Mouse (Mus musculus) liver, embryonic 16.5 days (tissue): ENCODE results near the gene Trio. TPM values are rescaled to one million over a fixed set of nuclear protein-coding genes. Genes with fewer than 3 reads are reported as not detected.

Experiments used
- ATAC-seq: fragments of 200-750 bp; cut with Nextera tagmentation; 2 replicates; pipeline ENCODE4 v1.8.0; 2017; ENCODE audit warnings: low read depth, mild to moderate bottlenecking, moderate number of reproducible peaks, moderate library complexity
- H3K27ac ChIP-seq: fragments of 300-500 bp; sonication (generic); 2 replicates; pipeline ENCODE4 v1.5.1; 2014; ENCODE audit warnings: mild to moderate bottlenecking, low read length
- H3K27me3 ChIP-seq: fragments of 300-500 bp; sonication (generic); 2 replicates; pipeline ENCODE4 v1.6.1; 2014; ENCODE audit warnings: low read depth, low read length, mixed read lengths; ENCODE audit not compliant: control insufficient read depth, insufficient read depth
- H3K36me3 ChIP-seq: fragments of 300-500 bp; sonication (generic); 2 replicates; pipeline ENCODE4 v1.6.1; 2014; ENCODE audit warnings: mild to moderate bottlenecking; ENCODE audit not compliant: control insufficient read depth, insufficient read depth
- H3K4me1 ChIP-seq: fragments of 300-500 bp; sonication (generic); 2 replicates; pipeline ENCODE4 v1.6.1; 2014; ENCODE audit warnings: low read depth, low read length, mixed read lengths; ENCODE audit not compliant: control insufficient read depth
- H3K4me2 ChIP-seq: fragments of 300-500 bp; sonication (generic); 2 replicates; pipeline ENCODE4 v1.6.1; 2014; ENCODE audit warnings: low read depth, low read length, mixed read lengths
- H3K4me3 ChIP-seq: fragments of 300-500 bp; sonication (generic); 2 replicates; pipeline ENCODE4 v1.5.1; 2014; ENCODE audit warnings: low read depth, mild to moderate bottlenecking, low read length
- H3K9ac ChIP-seq: fragments of 300-500 bp; sonication (generic); 2 replicates; pipeline ENCODE4 v1.6.1; 2014; ENCODE audit warnings: low read depth, low read length
- H3K9me3 ChIP-seq: fragments of 300-500 bp; sonication (generic); replicated peaks from 2 replicates; pipeline ENCODE4 v1.6.1; 2016; ENCODE audit warnings: low read length; ENCODE audit not compliant: control insufficient read depth
- WGBS: fragments of 180-500 bp; shearing (Covaris S2); extraction: QIAGEN DNeasy Blood & Tissue Kit; methylation state at CpG from one replicate; pipeline ENCODE4 v1.1.7; 2014; ENCODE audit not compliant: insufficient replicate concordance; 5-methylcytosine and 5-hydroxymethylcytosine counted together
- polyA plus RNA-seq: library from polyadenylated mRNA; unstranded; fragments of >200 nt; fragmentation: Nextera tagmentation; extraction: Ambion mirVana; gene quantifications from 2 replicates; pipeline ENCODE4 v1.2.1, GENCODE M21; 2015

Gene Trio
- polyA plus RNA-seq, 1 experiment from 2014 or later: 3.2 TPM

- Histone ChIP-seq H3K36me3 (no peaks in the 10 kb centered on the region), H3K27ac (no peak overlapping the region)
- 69% methylated on average over 5 of the region's 5 CpGs for WGBS
Observed at GRCm38 (mm10) chr15:27791141-27791540, 234.5 kb downstream of the Trio start.

GRCm38 (mm10) chr15:27790699-27791098 lies 234.9 kb downstream of the Trio start:
- Histone ChIP-seq H3K36me3 (no peaks in the 10 kb centered on the region), H3K4me2 (no peak overlapping the region), H3K27me3 (no peaks in the 10 kb centered on the region), H3K4me3 (no peak overlapping the region), H3K9ac (no peak overlapping the region), H3K4me1 (no peaks in the 10 kb centered on the region; the same call in 1 of the 2 replicates), H3K27ac (no peak overlapping the region), H3K9me3 (no peaks in the 10 kb centered on the region)
- ATAC-seq: no peak
- 69% methylated on average over 6 of the region's 6 CpGs for WGBS

More at GRCm38 (mm10) chr15:27791141-27791540, 234.5 kb downstream of the Trio start:
- ATAC-seq: no peak
- Histone ChIP-seq H3K4me2 (no peak overlapping the region), H3K4me1 (peaks cover 4% of the 10 kb centered on the region), H3K9me3 (no peaks in the 10 kb centered on the region), H3K4me3 (no peak overlapping the region), H3K27me3 (no peaks in the 10 kb centered on the region), H3K9ac (no peak overlapping the region)

GRCm38 (mm10) chr15:27789325-27789724 lies 236.3 kb downstream of the Trio start:
- Histone ChIP-seq H3K4me3 (no peak overlapping the region), H3K4me2 (no peak overlapping the region), H3K36me3 (no peaks in the 10 kb centered on the region), H3K4me1 (no peaks in the 10 kb centered on the region; the same call in 1 of the 2 replicates), H3K9me3 (no peaks in the 10 kb centered on the region), H3K27ac (no peak overlapping the region), H3K9ac (no peak overlapping the region), H3K27me3 (no peaks in the 10 kb centered on the region)
- no peak for ATAC-seq
- WGBS: 61% methylated on average over 3 of the region's 3 CpGs

- ATAC-seq: no peak
- H3K36me3 ChIP-seq: no peaks in the 10 kb centered on the region
- H3K4me1 ChIP-seq: no peaks in the 10 kb centered on the region; the same call in 1 of the 2 replicates
- no peak overlapping the region for H3K27ac ChIP-seq
- peak overlapping the region; percentile 16; the same call in 1 of the 2 replicates for H3K4me3 ChIP-seq
- H3K9ac ChIP-seq: no peak overlapping the region
- no peak overlapping the region for H3K4me2 ChIP-seq
- H3K27me3 ChIP-seq: no peaks in the 10 kb centered on the region
- no peaks in the 10 kb centered on the region for H3K9me3 ChIP-seq
- 66% methylated on average over 17 of the region's 17 CpGs for WGBS
Observed at GRCm38 (mm10) chr15:27788122-27788759, 237.4 kb downstream of the Trio start.

- H3K36me3 ChIP-seq: no peaks in the 10 kb centered on the region
- WGBS: 59% methylated on average over 4 of the region's 4 CpGs
- no peaks in the 10 kb centered on the region; the same call in 1 of the 2 replicates for H3K4me1 ChIP-seq
- H3K4me3 ChIP-seq: no peak overlapping the region
- ATAC-seq: no peak
- H3K4me2 ChIP-seq: no peak overlapping the region
- no peak overlapping the region for H3K27ac ChIP-seq
- no peaks in the 10 kb centered on the region for H3K9me3 ChIP-seq
- no peaks in the 10 kb centered on the region for H3K27me3 ChIP-seq
- H3K9ac ChIP-seq: no peak overlapping the region
Observed at GRCm38 (mm10) chr15:27787151-27787550, 238.5 kb downstream of the Trio start.

GRCm38 (mm10) chr15:27786418-27786817 lies 239.2 kb downstream of the Trio start:
- Histone ChIP-seq H3K9me3 (no peaks in the 10 kb centered on the region), H3K4me2 (no peak overlapping the region), H3K27me3 (no peaks in the 10 kb centered on the region), H3K27ac (no peak overlapping the region), H3K9ac (no peak overlapping the region), H3K4me1 (no peaks in the 10 kb centered on the region; the same call in 1 of the 2 replicates), H3K4me3 (no peak overlapping the region), H3K36me3 (no peaks in the 10 kb centered on the region)
- 75% methylated on average over 11 of the region's 11 CpGs for WGBS
- no peak for ATAC-seq

- H3K9ac ChIP-seq: no peak overlapping the region
- H3K4me1 ChIP-seq: no peaks in the 10 kb centered on the region; the same call in 1 of the 2 replicates
- no peaks in the 10 kb centered on the region for H3K9me3 ChIP-seq
- H3K27me3 ChIP-seq: no peaks in the 10 kb centered on the region
- 31% methylated on average over 12 of the region's 12 CpGs for WGBS
- peak overlapping the region; percentile 51; the same call in 1 of the 2 replicates for H3K27ac ChIP-seq
- H3K36me3 ChIP-seq: no peaks in the 10 kb centered on the region
- no peak overlapping the region for H3K4me2 ChIP-seq
- ATAC-seq: peak; percentile 59
- H3K4me3 ChIP-seq: no peak overlapping the region
Observed at GRCm38 (mm10) chr15:27785280-27786001, 240.2 kb downstream of the Trio start.

- Histone ChIP-seq H3K27ac (peak overlapping the region; percentile 77), H3K4me1 (no peaks in the 10 kb centered on the region; the same call in 1 of the 2 replicates), H3K4me2 (peak overlapping the region; percentile 39), H3K36me3 (no peaks in the 10 kb centered on the region), H3K9ac (no peak overlapping the region), H3K9me3 (no peaks in the 10 kb centered on the region), H3K27me3 (no peaks in the 10 kb centered on the region), H3K4me3 (peak overlapping the region; percentile 21)
- 8% methylated on average over 10 of the region's 10 CpGs for WGBS
- no peak for ATAC-seq
Observed at GRCm38 (mm10) chr15:27784126-27784563, 241.5 kb downstream of the Trio start.
